Mouse (Mus musculus): ENCODE results near the gene Xlr4a.
"Not testable (repeated sequence)": the region's sequence is repeated elsewhere in the genome, so short reads cannot be mapped to it uniquely, and the experiment has no call there.

DNA sequence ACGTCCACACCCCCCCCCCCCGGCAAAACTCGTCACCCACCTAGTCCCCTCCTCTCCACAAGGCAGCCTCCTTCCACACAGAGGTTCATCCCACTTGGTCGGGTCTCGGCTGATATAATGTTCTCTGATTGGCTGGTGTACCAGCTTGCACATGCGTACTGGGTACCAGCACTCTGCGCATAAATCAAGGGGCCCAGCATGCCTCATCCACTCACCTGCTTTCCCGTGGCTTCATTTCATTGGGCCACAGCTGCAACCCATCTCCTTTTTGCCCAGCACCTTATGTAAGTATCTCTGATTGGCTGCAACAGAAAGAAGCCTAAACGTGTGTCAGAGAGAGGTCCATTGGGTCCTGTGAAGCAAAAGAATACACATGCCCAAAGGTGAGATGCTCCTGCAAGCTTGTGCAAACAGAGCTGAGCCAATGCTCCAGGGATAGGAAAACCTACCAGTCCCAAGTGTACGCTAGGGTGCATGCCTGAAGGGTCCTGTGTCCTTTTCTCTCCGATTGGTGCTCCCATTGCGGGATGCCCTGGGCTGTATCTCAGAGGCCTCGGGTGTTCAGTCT, 14.7 kb upstream of the Xlr4a start, which contains the start of gene Xlr3a:
- TF ChIP-seq CTCF, EP300 (IDR thresholded peaks at IDR 0.05; ENCODE audit: low read depth): not testable (repeated sequence)

Measured in heart, postnatal 0 days (tissue).